Mouse (Mus musculus): ENCODE measurements at regions not wholly inside any gene's neighbourhood (a gene's known extent, or its start where the extent isn't known, plus 50 kb on each side); places are given as distances from the start of the nearest gene placed in this dataset.

GRCm38 (mm10) chr12:39342327-39342726 is 563.1 kb downstream of the Etv1 start:
- no peak for DNase-seq (ENCODE audit: low read depth, low spot score)

DNA sequence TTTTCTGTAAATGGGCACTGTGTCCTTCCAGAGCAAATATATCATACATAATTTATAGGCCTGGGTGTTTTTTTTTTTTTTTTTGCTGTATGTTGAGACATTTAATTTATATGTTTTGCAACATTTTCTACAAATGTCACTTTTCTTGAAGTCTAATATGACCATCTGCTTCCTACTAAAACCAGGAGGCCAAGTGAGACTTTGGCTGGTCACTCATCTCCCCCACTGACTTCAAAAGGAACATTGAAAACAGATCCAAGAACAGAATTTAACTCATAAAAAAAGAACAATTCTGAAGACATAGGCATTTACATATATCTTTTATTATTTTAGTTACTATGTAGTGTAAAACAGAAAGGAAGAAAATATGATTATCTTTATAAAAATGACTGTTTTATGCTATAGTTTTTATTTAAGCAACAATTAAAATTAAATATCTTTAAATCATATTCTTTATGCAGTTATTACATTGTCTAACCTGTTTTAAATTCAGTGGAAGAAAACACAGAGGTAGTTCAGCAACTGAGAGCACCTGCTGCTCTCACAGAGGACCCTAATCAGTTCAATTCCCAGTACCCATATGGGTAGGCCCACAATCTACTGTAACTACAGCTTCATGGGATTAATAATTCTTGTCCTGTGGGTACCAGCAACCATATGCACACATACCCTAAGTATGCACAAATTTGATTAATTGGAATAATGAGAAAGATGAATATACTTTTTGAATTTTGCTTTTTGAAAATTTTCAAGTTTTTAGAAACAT is 592.5 kb downstream of the Etv1 start:
- no peak for DNase-seq (ENCODE audit: low read depth, low spot score)

DNA sequence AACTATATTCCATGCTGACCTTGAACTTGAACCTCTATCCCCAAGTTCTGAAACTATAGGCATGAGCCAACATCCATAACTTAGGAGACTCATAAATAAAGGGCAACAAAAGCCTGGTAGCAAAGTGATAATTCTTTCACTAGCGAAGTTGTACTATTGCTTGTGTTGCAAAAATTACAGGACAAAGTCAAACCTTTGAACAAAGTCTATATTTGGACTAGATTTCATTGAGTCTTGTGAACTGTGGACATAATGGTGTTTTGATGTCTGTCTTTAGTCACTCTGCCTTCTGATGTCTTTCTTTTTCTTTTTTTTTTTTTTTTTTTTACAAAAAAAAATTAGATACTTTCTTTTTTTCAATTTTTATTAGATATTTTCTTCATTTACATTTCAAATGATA is 594.5 kb downstream of the Etv1 start:
- DNase-seq (ENCODE audit: low read depth, low spot score): no peak

All from ZHBTc4 (cell line).